Mouse (Mus musculus): ENCODE measurements at regions not wholly inside any gene's neighbourhood (a gene's known extent, or its start where the extent isn't known, plus 50 kb on each side); places are given as distances from the start of the nearest gene placed in this dataset.

DNA sequence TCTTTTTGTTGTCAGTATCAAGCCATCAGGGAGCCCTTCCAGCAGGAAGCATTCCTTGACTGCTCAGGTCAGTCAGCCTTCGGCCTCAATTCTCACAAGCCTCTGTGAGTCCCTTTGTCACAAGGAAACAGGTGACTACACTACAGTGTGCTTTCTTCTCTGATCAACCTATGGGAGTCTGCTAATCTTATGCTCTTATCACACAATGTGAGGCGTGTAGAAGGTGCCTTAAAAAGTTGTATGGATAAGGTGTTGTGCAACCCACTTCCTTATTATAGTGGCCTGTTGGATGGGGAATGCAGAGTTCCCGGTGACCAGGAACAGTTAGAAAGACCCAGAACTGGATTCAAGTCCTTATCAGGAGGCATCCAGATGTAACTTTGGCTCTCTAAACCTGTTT is 260.2 kb downstream of the Gm12728 start:
- no peak for DNase-seq

DNA sequence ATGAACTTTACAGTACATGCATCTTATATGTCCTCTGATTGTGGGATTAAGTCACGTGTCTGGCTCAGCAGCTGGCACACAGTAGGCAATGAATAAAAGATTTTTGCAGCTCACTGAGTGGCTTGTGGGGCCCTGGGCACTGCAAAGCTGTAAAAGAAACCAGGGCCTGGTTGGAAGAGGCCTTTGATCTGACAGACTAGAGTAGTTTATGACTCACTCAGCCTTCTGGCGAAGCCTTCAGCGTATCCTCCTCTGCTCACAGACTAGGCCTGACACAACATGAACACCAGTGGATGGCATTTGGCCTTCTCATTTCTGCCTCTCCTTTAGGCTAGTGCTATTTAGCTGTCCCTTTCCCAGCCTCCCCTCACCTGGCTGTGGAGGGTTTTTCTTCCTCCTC is 260.6 kb downstream of the Gm12728 start:
- DNase-seq = no peak

DNA sequence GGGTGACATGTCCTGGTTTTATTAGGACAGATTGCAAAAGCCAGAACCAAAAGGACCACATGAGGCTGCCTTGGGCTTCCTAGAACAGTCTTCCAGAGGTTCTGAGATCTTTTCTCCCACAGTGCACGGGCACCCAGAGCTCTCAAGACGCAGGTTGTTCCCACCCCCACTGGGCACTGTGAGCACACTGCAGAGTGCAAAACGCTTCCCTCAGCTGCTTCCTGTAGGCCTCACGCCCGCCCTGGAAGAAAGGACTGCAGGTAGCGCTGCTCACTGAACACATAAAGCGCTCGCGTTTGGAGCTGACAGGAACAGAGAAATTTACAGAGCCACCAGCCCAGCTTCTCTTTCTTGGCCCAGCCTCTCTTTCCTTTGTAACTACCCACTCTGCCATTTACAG is 262.5 kb upstream of the Usp24 start:
- no peak for DNase-seq

DNA sequence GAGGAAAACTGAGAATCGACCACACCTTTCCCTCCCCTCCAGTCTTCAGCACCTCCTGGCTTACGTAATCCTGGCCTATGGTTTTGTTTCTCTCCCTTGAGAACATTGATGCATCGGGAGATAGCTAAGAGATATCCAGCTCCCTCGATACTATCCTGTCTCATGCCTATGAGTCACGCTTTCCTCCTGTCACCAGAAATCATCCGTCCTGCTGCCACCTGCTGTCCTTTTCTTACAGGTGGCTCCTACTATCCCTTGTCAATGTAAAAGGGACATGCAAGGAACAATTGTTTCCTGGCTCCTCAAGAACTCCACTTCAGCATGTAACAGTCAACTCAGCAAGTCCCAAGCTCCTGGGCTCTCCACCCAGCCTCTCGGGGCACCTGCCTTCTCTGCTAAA is 261.7 kb upstream of the Usp24 start:
- DNase-seq = no peak

DNA sequence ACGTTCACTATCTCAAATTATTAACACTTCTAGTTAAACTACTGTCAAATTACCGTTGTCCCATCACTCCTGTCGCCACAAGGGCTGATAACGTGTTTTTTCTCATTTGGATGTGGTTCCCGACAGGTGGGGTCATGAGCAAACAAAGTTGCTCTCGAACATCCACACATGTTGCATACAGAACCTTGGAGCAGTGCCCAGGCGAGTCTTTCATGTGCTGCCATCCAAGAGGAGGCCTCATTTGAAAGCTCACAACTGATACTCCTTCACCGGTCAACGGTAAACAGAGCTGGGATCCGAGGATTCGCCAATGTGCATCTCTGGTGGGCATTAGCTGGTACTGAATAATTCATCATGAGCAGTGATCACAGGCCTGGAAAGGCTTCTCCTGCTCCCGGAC is 253.4 kb upstream of the Usp24 start:
- no peak for DNase-seq

DNA sequence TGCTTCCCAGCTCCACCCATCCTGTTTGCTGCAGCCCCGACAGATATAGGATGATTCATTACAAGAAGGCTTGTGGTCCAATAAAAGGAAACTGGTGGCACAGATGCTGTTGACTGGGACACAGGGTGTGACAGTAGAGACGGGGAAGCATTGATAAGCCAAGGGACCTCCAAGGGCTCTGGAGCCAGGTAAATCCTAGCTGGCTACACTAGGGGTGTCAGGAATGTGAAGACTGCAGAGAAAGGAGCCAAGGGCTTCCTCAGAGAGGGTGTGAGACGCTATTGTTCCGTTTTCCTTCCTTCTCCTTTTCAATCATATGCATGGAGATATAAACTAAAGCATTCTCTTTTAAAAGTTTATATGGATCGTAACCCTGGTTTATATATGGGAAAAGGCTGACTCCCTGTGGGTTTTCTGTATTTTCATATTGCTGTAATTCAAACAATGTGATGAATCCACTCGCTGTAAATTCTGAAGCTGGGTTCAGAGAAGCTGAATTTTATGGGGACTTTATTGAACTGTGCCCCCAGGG is 252.1 kb upstream of the Usp24 start:
- no peak for DNase-seq

DNA sequence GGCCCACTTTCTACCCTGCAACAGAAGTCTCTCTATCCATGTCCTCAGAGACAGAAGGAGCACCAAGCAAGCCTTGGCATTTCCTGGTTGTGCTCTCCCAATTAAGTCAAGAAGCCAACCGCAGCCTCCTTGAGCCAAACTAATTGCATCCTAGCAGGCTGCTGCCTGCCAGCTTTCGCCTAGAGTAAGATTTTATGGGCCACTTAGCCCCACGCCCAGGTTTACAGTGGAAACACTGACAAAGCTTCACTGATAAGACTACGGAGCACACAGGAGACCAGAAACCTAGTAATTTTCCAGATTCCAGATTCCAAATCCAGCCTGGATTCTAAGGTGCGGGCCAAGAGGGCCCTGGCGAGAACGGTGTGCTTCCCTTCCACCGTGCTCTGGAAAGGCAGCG is 249.0 kb upstream of the Usp24 start:
- DNase-seq = no peak

DNA sequence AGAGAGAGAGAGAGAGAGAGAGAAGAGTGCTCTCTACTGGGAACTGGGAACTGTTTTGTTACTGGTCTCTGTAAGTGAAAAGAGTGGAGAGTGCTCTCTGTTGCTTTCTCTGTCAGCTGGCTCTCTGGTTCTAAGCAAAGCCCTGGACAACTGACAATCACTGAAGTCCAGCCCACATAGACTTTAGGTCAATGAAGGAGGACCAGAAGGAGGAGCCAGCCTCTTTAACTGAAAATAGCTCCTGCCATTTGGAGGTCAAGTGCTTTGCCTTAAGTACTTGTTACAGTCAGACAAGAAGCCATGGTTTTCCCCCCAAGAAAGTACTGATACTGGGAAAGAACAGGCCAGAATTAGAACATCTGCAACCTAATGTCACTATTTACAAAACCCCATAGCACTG is 232.5 kb upstream of the Usp24 start:
- no peak for DNase-seq

DNA sequence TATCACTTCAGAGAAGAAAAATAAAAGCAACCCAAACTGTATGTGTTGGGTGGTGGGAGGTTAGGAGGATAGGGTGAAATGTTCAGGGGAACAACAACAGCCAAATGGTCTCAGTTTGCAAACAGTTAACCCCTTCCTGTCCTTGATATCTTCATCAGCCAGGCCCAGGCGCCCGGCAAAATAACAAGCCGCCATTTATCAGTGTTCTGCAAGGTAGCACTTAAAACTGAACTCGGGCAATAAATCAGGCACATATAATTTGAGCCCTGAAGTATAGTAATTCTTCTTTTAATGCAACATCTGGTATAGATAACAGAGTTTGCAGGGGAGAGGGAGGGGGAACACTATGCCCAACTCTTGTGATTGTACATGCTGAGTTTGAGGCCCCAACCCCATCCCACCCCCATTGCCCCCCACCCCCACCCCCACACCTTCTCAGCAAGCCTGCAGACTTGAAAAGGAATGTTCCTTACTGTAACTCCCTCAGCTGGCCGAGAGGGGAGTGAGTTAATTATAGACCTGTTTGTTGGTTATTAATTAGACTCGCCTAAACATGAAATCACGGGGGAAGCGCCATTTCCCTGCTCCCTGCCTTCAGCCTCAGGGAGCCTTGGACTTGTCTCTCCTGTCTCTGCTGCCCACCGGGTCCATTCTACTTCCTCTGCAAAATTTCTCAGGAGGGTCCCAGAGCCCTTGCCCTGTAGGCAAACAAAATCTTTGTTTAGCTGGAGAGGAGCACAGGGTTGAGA is 223.9 kb upstream of the Usp24 start:
- no peak for DNase-seq

DNA sequence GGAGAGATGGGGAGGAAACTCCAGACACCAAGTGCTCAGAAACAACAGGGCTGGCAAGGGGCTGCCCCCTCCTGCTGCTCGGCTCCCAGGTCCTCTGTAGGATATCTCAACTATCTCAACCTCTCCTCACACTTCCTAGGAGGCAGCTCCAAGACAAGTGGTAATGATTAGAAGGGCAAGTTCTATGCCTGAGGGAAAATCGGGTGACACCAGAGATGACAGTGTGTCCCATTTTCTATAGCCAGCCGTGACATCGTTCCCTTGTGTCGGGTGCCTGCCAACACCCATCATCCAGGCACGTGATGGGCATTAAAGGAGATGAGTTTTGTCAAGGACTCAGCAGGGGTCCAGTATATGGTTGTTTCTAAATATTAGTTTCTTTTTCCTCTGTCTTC is 223.3 kb upstream of the Usp24 start:
- DNase-seq = no peak

DNA sequence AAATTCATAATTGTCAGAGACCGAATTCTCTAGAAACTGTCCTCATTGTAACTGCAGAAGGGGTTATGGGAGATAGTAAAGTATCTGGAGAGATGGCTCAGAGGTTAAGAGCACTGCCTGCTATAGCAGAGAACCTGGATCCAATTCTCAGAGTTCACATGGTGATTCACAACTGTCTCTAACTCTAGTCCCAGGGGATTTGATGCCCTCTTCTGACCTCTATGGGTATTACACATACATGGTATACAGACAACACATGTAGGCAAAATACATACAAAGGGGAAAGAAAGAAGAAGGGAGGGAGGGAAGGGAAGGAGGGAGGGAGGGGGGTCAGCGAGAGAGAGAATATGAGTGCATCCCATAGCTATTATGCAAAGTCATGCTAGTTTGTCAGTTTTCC is 222.8 kb upstream of the Usp24 start:
- DNase-seq = no peak

DNA sequence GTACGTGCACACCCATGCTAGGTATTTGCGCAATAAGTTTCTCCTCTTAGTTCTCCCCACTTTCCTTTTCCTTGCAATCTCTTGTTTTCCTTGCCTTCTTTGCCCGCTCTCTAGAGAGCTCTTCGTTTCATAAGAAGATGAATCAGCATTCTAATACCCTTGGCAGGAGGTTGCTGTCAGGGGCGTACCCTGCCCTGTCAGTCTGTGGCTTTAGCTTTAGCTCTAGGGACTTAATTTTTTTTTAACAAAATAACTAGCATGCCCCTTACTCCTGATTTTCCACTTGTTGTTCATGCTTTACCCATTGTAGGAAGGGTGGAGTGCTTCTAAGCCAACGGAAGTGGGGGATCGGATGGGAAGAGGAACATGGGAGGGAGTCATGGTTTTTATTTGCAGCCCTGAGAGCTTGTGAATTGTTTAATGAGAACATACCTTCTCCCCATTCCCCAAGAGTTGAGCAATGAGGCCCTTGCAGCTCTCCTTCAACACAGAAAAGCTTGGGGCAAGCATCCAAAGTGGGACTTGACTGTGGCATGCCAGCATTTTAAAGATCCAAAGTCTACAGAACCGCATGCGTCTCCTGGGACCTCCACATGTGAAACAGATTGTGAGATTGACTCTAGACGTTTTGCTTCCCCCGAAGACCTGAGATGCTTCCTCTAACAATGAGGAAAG is 221.0 kb upstream of the Usp24 start:
- DNase-seq = no peak

DNA sequence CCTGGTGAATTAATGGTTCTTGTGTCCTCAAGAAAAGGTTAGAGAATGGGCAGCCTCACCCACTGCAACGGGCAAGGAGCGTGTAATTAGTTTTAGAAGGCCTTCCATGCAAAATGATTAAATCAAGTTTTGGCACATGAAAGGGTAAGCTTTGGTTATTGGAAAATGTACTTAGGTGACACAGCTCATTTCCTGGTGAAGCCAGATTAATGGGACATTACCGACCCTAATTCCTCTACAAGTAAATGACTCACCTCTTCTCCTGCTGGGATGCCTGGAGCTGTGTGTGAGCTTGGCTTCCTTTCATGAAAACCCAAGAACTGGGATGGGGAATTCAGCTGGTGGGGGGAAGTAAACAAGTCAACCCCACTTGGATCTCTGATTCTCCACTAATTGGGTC is 219.9 kb upstream of the Usp24 start:
- DNase-seq = no peak

DNA sequence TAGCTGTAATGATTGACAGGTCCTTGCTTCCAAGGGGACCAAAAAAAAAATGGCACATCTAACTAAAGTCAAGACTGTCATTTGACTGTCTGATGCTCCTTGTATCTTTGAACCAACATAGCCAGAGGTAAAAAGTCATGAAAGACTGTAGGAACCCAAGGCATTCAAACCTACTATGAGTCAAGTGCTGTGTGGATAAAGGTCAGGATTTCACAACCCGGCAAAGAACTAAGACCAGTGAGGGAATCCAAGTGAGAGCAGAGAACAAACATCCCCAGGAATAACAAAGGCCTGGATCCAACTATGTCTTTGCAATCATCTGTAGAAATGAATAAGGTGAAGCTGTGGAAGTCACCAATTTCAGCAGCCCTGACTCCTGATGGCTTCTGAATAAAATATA is 218.2 kb upstream of the Usp24 start:
- DNase-seq = no peak

DNA sequence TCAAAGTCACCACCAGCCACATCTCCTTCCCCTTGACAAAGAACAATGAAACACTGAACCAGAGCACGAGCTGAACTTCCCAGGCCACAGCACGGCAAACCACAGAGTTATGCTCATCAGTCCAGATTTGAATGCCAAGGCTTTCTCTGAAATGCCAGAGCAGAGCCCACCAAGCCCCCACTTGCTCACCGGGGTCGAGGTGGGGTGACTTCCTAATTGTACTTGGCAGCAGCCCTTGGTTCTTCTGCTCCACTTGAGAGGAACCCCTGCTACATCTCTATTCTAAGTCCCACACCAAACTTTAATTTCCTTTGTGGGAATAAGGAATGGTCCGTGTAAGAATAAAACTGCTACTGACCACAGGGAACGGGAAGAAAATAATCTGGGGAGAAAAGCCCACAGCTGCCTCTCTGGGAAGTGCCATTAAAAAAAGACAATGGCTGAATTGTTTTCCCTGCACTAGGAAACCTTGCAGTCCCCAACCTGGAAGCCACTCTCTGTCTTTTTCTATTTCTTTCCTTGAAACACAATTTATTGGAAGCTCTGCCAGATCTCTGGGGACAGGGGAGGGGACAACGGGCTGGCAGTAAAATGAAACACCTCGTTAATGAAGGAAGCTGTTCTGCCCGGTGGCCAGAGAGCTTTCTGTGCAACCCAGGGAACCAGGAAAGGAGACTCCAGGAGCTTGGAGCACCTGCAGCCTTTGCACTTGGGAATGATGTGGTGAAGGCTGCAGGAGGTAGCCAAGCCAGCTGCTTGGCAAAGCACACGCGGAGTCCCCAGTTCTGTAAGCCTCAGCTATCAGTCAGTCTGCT is 215.6 kb upstream of the Usp24 start:
- DNase-seq = no peak

DNA sequence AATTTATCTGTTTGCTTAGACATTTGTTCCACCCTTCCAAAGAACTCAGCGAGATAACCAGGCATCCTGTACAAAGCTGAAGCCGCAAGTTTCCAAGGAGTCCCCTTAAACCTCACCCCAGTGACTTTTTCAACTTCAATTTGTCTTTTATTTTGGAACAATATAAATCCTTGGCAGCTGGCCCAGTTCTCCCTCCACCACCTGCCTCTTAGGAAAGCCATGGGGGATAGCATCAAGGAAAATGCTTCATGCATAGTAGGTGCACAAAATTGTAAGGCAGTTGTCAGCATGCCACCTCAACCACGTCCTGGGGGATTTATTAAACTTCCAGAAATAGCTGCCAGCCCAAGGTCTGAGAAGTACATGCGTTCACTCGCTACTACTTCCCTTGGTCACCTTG is 214.1 kb upstream of the Usp24 start:
- no peak for DNase-seq

DNA sequence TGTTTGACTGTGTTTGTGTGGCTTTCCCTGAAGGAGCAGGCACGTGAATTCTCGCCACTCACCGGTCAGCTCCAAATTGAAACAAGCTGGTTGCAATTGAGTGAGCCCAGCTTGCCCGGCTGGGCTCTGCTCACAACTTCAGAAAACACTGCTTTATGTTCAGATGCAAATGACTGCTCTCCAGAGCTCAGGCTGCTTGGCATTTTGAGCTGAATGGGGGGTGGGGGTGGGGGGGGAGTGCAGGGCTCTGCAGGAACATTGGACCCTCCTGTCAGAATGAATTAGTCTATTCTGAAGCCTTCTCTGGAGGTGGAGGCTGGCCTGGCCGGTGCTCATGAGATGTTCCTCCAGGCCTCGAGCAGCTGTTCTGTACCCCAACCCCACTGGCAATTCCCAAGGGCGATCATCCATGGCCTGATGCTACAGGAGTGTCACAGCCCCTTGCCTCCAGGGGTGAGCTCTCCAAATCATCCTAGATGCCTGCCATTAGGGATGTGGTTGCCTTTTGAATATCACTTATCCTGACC is 213.5 kb upstream of the Usp24 start:
- no peak for DNase-seq

DNA sequence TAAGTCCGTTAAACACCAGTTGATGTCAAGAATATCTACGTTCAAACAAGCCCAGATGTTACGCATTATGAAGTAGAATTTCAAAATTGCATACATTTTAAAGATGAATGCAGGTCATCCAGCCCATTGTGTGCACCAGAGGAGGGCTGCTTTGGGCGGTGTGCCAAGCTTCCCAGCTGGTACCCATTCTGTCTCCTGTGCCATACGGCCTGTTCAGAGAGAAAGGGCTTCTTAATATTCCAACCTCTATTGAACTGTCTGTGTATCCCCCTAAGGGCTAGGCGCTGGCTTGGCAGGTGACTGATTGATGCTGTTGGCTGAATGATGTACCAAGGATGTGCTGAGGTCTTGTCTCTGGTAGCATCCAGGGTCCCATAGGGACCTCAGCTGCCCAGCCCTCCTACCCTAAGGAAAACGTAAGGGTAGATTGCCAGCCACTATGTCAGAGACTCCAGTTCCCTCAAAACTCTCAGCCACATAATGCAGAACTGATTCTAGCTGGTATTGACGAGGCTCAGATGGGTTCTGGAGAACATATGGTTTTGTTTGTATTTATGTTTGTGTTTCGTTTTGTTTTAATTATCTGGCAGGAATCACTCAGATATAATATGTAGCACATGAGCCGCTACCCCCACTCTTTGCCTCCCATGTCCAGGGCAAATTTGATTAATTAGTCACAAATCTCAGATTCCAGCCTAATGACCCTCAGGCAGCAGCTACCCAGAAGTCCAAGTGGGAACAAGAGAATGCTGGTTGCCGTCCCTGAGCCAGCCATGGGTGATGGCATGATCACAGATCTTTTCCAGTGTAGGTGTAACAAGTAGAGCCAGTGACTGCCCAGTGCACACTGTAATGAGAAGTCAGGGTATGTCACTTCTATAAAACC is 212.0 kb upstream of the Usp24 start:
- no peak for DNase-seq

DNA sequence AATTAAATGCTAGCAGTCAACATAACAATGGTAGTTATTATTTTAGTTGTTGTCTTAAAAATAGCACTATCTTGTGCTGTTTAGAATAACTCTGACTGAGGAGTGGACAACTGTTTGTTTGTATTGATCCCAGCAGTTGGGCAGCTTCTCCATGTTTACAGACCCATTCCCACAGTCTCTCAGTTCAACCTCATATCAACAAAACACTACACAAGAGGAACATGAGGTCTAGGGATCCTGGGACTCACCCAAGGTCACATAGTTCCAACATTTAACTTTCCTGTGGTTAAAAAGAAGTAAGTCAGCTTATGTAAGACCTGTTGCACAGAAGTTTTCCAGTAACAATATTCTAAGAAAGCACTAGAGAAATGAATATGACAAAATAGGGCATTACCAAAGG is 203.0 kb upstream of the Usp24 start:
- DNase-seq = no peak

DNA sequence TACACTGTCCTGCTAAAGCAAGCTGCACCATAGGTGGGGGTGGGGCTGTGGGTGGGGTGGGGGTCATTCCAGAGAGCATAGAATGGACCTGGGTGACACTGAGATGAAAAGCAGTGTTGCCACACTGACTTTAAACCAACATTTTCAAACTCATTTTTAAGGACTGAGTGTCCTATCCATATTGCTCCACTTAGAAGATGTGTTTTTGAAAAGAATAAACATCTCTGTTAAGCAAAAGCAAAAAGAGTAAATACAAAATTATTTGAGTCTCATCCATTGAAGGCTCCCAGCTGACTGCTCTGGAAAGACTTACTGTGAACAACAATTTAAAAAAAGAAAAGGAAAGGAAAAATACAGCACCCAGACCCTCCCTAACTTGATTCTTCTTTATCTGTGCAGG is 202.3 kb upstream of the Usp24 start:
- no peak for DNase-seq

DNA sequence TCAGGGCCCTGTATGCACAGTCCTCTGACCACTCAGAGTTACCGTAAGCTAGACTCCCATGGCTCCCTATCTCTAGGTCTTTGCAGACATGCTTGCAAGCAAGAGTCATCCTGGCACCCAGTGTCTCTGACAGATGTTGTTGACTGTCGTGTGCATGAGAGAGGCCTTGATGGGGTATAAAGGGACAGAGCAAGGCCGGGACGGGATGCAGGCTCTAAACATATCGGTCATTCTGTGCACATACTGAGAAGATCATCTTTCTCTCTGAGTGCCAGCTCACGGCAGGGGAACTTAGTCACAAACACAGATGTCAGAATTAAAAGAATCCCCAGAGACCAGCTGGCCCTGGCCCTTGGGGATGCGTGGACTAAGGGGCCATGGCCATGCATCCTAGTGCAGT is 199.4 kb upstream of the Usp24 start:
- no peak for DNase-seq

DNA sequence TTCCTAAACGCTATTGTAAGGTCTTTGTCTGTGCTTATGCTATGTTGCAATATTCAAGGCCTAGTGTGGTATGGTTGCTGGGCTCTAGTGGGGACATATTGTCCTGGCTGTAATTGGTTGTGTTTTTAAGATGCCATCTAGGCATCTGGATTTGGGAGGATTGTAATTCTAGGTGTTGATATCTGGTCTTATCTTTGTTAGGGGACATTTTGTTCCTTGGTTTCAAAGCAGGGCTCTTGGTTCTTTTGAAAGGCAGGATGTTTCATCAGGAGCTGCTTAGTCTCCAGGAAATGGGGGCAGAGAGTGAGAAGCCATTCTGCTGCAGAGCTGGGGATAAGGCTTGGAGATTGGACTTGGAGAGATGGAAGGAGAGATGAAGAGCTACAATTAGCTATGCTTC is 194.7 kb upstream of the Usp24 start:
- no peak for DNase-seq

Data from right cerebral cortex, postnatal 25 days (tissue).